Mouse (Mus musculus) ES-E14 (cell line): ENCODE data around the gene Anapc11. TPM values are rescaled to one million over a fixed set of nuclear protein-coding genes. Genes with fewer than 3 reads are reported as not detected.

ENCODE experiments used
- DNase-seq: peaks from one replicate; pipeline ENCODE4 v3.0.0-alpha.2; 2013; ENCODE audit warnings: low read depth, low spot score
- H3K27ac ChIP-seq: 2 replicates; pipeline ENCODE4 v1.5.1; 2012; ENCODE audit warnings: low read depth, mild to moderate bottlenecking, low read length, moderate library complexity, mixed read lengths; ENCODE audit not compliant: poor library complexity, insufficient read depth, severe bottlenecking
- H3K36me3 ChIP-seq: 2 replicates; pipeline ENCODE4 v1.6.1; 2012; ENCODE audit warnings: mild to moderate bottlenecking, low read length, moderate library complexity, mixed read lengths; ENCODE audit not compliant: control insufficient read depth, poor library complexity, insufficient read depth, severe bottlenecking
- H3K4me1 ChIP-seq, 2 experiments: fragments of 150-350 bp in 1 of 2; sonication (generic) in 1 of 2; 2 replicates each; pipeline ENCODE4 v1.6.1; 2012; ENCODE audit warnings: low read length in 2 of 2, mild to moderate bottlenecking in 1 of 2, mixed read lengths in 1 of 2; ENCODE audit not compliant: control insufficient read depth in 2 of 2, insufficient read depth in 2 of 2, poor library complexity in 1 of 2
- H3K4me3 ChIP-seq, 2 experiments: fragments of 150-350 bp in 1 of 2; sonication (generic) in 1 of 2; 2 replicates each; pipeline ENCODE4 v1.5.1; 2012; ENCODE audit warnings: low read length in 2 of 2, low read depth in 1 of 2, mild to moderate bottlenecking in 1 of 2, mixed read lengths in 1 of 2; ENCODE audit not compliant: insufficient read depth in 1 of 2, poor library complexity in 1 of 2, severe bottlenecking in 1 of 2
- H3K9ac ChIP-seq: 2 replicates; pipeline ENCODE4 v1.6.1; 2012; ENCODE audit warnings: low read depth, mild to moderate bottlenecking, low read length, mixed read lengths; ENCODE audit not compliant: poor library complexity, insufficient read depth, severe bottlenecking
- H3K9me3 ChIP-seq: fragments of 150-350 bp; sonication (generic); 2 replicates; pipeline ENCODE4 v1.6.1; 2012; ENCODE audit warnings: low read depth, mild to moderate bottlenecking, low read length; ENCODE audit not compliant: control insufficient read depth, insufficient read depth
- CHD2 ChIP-seq: IDR thresholded peaks from 2 replicates; pipeline ENCODE4 v1.6.1; 2014; ENCODE audit warnings: mild to moderate bottlenecking, low read depth, low read length, inconsistent platforms
- HCFC1 ChIP-seq: IDR thresholded peaks from 2 replicates; pipeline ENCODE4 v1.6.1; 2012; ENCODE audit warnings: low read length, inconsistent platforms, borderline replicate concordance; ENCODE audit not compliant: insufficient read depth
- MAFK ChIP-seq: IDR thresholded peaks from 2 replicates; pipeline ENCODE4 v1.6.1; 2014; ENCODE audit warnings: mild to moderate bottlenecking, low read depth, low read length, inconsistent platforms; ENCODE audit not compliant: insufficient read depth
- ZC3H11A ChIP-seq: IDR thresholded peaks from 2 replicates; pipeline ENCODE4 v1.6.1; 2012; ENCODE audit warnings: low read depth, mild to moderate bottlenecking, inconsistent platforms, low read length, borderline replicate concordance
- ZNF384 ChIP-seq: IDR thresholded peaks from 2 replicates; pipeline ENCODE4 v1.6.1; 2012; ENCODE audit warnings: low read depth, low read length, inconsistent platforms
- in situ Hi-C, 2 experiments: fragments of 600-800 bp; cut with MboI; formaldehyde crosslinking; loops; one replicate each; pipeline ENCODE4 v1.15.1; 2025; ENCODE audit warnings: low sequenced_read_pairs in 2 of 2, inconsistent platforms in 1 of 2; ENCODE audit not compliant: unreplicated experiment in 2 of 2
- total RNA-seq: library from RNA; depleted of rRNA; stranded (reverse); fragments of 300-350 nt; gene quantifications from 2 replicates; pipeline ENCODE4 v1.2.3, GENCODE M21; 2012

The Anapc11 gene
- total RNA-seq, 1 experiment = 98.4 TPM

GRCm38 (mm10) chr11:120622805-120623204 is 24.6 kb downstream of the Anapc11 start:
- in situ Hi-C loops = no loop called here
- Histone ChIP-seq H3K27ac (no peak overlapping the region), H3K36me3 (peaks cover 20% of the 10 kb centered on the region), H3K4me3 (no peak overlapping the region), H3K9ac (no peak overlapping the region), H3K9me3 (no peaks in the 10 kb centered on the region), H3K4me1 (peaks cover 3 to 22% of the 10 kb centered on the region in 2 experiments; a peak in 2 of 4 replicates)
- TF ChIP-seq CHD2 (no peak), MAFK (no peak), ZNF384 (no peak), HCFC1 (no peak), ZC3H11A (no peak)
- DNase-seq = no peak

DNA sequence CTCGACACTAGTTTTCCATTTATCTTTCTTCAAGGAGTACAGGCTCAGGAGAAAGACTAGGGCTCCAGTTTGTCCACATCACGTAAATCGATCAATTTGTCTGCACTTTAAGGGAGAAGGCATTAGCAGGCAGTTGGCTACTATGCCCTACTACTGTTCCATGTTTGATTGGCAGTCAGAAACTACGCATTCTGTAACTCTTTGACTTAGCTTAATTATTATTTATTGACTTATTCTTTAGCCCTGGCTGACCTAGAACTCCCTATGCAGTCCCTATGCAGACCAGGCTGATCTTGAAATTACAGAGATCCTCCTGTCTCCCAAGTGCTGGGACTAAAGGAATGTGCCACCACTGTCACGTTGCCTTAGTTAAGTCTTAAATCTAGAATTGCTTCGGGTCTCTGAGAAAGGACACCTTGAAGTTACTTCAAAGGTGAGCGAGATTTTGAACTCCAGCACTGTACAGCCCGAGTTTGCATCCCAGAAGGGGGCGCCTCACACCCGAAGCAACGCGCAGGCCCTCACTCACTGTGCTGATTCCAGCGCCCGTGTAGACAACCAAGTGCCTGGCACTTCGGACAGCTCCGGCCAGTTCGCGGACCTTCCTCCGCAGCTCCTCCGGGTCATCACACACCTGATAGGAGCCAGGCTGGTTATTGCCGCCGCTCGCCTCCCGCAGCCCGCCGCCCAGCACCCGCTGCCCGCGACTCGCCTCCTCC is 25.9 kb downstream of the Anapc11 start:
- H3K36me3 ChIP-seq = peaks cover 27% of the 10 kb centered on the region
- in situ Hi-C loops = no loop called here
- TF ChIP-seq CHD2 (no peak), ZNF384 (no peak), HCFC1 (no peak), MAFK (no peak), ZC3H11A (no peak)

DNA sequence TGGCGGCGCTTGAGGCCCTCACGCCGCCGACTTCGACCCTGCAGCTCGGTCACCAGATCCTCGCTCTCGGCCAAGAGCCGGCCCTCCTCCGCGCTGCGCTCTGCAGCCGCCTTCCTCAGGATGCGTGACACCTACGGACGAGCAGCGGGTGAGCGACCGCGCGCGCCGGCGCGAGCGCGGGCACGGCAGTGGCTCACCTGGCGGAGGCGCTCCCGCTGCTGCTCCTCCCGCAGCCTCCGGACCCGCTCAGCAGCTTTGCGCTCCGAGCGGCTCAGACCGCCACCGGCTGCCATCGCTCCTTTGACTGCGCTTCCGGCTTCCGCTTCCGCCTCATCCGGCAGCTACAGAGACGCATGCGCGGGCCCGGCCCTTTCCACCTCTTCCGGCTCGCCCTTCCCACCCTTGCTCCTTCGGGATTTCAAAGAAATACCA is 26.5 kb downstream of the Anapc11 start:
- H3K27ac ChIP-seq = 0 out of 2 replicates have a peak overlapping the region, but pooled peaks have one; percentile 9
- no peak for DNase-seq
- peak overlapping the region; percentile 82 to 84 for H3K4me3 ChIP-seq
- TF ChIP-seq ZC3H11A (no peak), ZNF384 (no peak), CHD2 (no peak), HCFC1 (no peak), MAFK (no peak)
- peaks cover 0 to 30% of the 10 kb centered on the region in 2 experiments; a peak in 1 of 4 replicates for H3K4me1 ChIP-seq
- H3K9ac ChIP-seq = peak overlapping the region; percentile 67
- peaks cover 32% of the 10 kb centered on the region for H3K36me3 ChIP-seq
- no peaks in the 10 kb centered on the region for H3K9me3 ChIP-seq
- in situ Hi-C loops = no loop called here

More for the DNA sequence above, 25.9 kb downstream of the Anapc11 start:
- H3K4me1 ChIP-seq = peaks cover 0 to 27% of the 10 kb centered on the region in 2 experiments; a peak in 1 of 4 replicates
- H3K9me3 ChIP-seq = no peaks in the 10 kb centered on the region
- H3K4me3 ChIP-seq = peak overlapping the region; percentile 82 to 84
- DNase-seq = no peak
- peak overlapping the region; percentile 67 for H3K9ac ChIP-seq
- H3K27ac ChIP-seq = 0 out of 2 replicates have a peak overlapping the region, but pooled peaks have one; percentile 9

DNA sequence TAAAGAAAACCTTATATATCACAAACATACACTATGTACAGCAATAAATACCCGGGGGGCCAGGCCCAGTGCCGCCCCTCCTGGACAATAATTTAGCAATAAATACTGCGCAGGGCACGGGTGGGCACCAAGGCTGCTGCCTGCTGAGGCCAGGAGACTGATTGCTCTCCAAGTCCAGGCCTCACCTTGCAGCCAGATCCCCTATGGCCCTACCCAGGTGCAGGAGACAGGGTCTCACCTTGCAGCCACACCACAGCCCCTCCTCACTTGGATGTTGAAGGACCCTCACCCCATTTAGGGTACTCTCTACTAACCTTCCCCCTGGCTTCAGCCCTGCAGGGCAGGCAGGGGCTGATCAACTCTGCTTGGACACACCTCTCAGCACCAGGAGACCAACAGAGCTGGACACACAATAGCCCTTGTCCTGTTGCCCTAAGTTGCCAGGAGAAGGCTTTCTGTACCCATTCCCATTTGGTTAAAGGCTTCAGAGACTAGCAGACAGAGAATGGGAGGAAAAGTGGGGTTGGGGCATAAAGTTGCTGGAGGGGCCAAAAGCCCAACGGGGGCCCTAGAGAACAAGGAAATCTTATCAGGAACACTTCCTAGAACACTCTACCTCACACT is 27.0 kb downstream of the Anapc11 start, which contains the start of gene Sirt7:
TSS of gene Sirt7 (minus strand) at position 89 of the 624 bp plus-strand sequence.
- H3K4me3 ChIP-seq = peak within 1 kb of the TSS; percentile 82 to 84
- H3K9ac ChIP-seq = peak within 1 kb of the TSS; percentile 67
- no peak for DNase-seq
- in situ Hi-C loops = no loop called here
- no peak for TF ChIP-seq MAFK
- TF ChIP-seq HCFC1 = no peak
- no peak for TF ChIP-seq CHD2
- no peak for TF ChIP-seq ZNF384
- no peak for TF ChIP-seq ZC3H11A
- peaks cover 28% of the 10 kb centered on the region for H3K36me3 ChIP-seq
- H3K9me3 ChIP-seq = no peaks in the 10 kb centered on the region
- H3K27ac ChIP-seq = 0 out of 2 replicates have a peak within 1 kb of the TSS, but pooled peaks have one; percentile 9
- H3K4me1 ChIP-seq = peaks cover 2 to 28% of the 10 kb centered on the region in 2 experiments; a peak in 1 of 4 replicates
